ENCODE assay signal across 25 mouse cellular contexts in genomic region chr5:102537819-102538218, GRCm38 (mm10). TPM values are rescaled to one million over a fixed set of nuclear protein-coding genes. Genes with fewer than 3 reads are reported as not detected.
DNase-seq lines count a peak whose midpoint lies in the region; ATAC-seq and TF ChIP-seq lines count a peak whose summit lies in the region.
"Had no signal": no experiment of that assay in that cellular context is flagged by ENCODE, and none has a peak within 500 bp of the region (broad histone marks: within the 10 kb centered on the region; RNA-seq: fewer than 3 reads in every experiment).

No protein-coding gene starts in this region.

- H3K4me2 ChIP-seq in lung, postnatal 0 days (replicated peaks; ENCODE audit: low read depth, low read length): no peak overlapping the region
- H3K4me2 ChIP-seq: heart, embryonic 12.5 days; hindbrain, embryonic 14.5 days; midbrain, embryonic 11.5 days had no signal

- 53% methylated on average over 3 of the region's 3 CpGs for WGBS in lung, postnatal 0 days
- 65% methylated on average over 3 of the region's 3 CpGs for WGBS in lung, adult 2 months
- WGBS in midbrain, embryonic 10.5 days: 84% methylated on average over 3 of the region's 3 CpGs

- H3K27ac ChIP-seq in lung, postnatal 0 days (ENCODE audit: low read length): no peak overlapping the region
- H3K27ac ChIP-seq in midbrain, embryonic 10.5 days (replicated peaks): no peak overlapping the region
- H3K27ac ChIP-seq: forebrain, embryonic 10.5 days; hindbrain, embryonic 14.5 days; liver, embryonic 14.5 days had no signal

- no peaks in the 10 kb centered on the region for H3K4me1 ChIP-seq in lung, postnatal 0 days (ENCODE audit: insufficient read depth, low read depth, low read length)
- no peaks in the 10 kb centered on the region for H3K4me1 ChIP-seq in lung, adult 2 months (ENCODE audit: control insufficient read depth, insufficient read depth, low read length)
- H3K4me1 ChIP-seq in midbrain, embryonic 10.5 days: no peaks in the 10 kb centered on the region
- H3K4me1 ChIP-seq: forebrain, embryonic 10.5 days had no signal

- DNase-seq in lung, postnatal 0 days (ENCODE audit: low spot score): peak; percentile 36
- DNase-seq in lung, adult 2 months: no peak
- no peak for DNase-seq in midbrain, embryonic 10.5 days (ENCODE audit: low spot score)
- DNase-seq in urinary bladder, adult 2 months (ENCODE audit: low spot score): no peak
- no peak for DNase-seq in thymus, postnatal 36 days
- DNase-seq: adrenal gland, postnatal 14 days; cerebellum, adult 9-10 months; gastrocnemius, postnatal 14 days; heart, adult 18-20 months; heart, postnatal 10 days; kidney, adult 18-20 months; kidney, postnatal 4 days; retina, postnatal 1 day; right cerebral cortex, postnatal 25 days; spleen, adult 18-20 months; thymus, postnatal 14 days had no signal

- peak; percentile 23; the same call in 1 of the 2 replicates for ATAC-seq in lung, postnatal 0 days
- peak; percentile 62 to 65; a peak in 3 of 4 replicates for ATAC-seq in hematopoietic stem cell, adult 5-6 weeks (replicated peaks in 1 of 2; ENCODE audit: insufficient read depth in 1 of 2, low FRiP score in 2 of 2, low TSS enrichment in 1 of 2, low read depth in 1 of 2, poor library complexity in 2 of 2, severe bottlenecking in 2 of 2)
- peak; percentile 92 for ATAC-seq in megakaryocyte progenitor cell, adult 5-6 weeks (replicated peaks; ENCODE audit: poor library complexity)
- ATAC-seq: forebrain, embryonic 16.5 days; inflammation-experienced regulatory T-cells, adult 6 months had no signal

- no peak for TF ChIP-seq POLR2A in lung, adult 2 months (IDR thresholded peaks at IDR 0.05; ENCODE audit: borderline replicate concordance, extremely low read depth, low read depth, low read length)

- H3K4me3 ChIP-seq in lung, postnatal 0 days (ENCODE audit: low read depth, low read length): no peak overlapping the region
- H3K4me3 ChIP-seq in lung, adult 2 months (replicated peaks; ENCODE audit: extremely low read depth, low read depth, low read length): no peak overlapping the region
- H3K4me3 ChIP-seq in midbrain, embryonic 10.5 days: no peak overlapping the region
- H3K4me3 ChIP-seq: forebrain, embryonic 10.5 days; heart, embryonic 12.5 days had no signal

- H3K9me3 ChIP-seq in lung, postnatal 0 days (ENCODE audit: low read length): no peaks in the 10 kb centered on the region
- H3K9me3 ChIP-seq in midbrain, embryonic 10.5 days (replicated peaks): no peaks in the 10 kb centered on the region
- H3K9me3 ChIP-seq: forebrain, embryonic 10.5 days; heart, embryonic 12.5 days had no signal

- no peak overlapping the region for H3K9ac ChIP-seq in lung, postnatal 0 days (replicated peaks; ENCODE audit: low read depth)
- H3K9ac ChIP-seq: heart, embryonic 12.5 days; hindbrain, embryonic 14.5 days; liver, embryonic 14.5 days had no signal

- TF ChIP-seq EP300 in lung, postnatal 0 days (IDR thresholded peaks at IDR 0.05): no peak

- TF ChIP-seq CTCF in lung, postnatal 0 days (IDR thresholded peaks at IDR 0.05): no peak
- TF ChIP-seq CTCF in lung, adult 2 months (IDR thresholded peaks at IDR 0.05; ENCODE audit: insufficient read depth, low read length): no peak

- no peaks in the 10 kb centered on the region for H3K27me3 ChIP-seq in lung, postnatal 0 days (replicated peaks; ENCODE audit: insufficient read depth, low read length)
- no peaks in the 10 kb centered on the region for H3K27me3 ChIP-seq in midbrain, embryonic 10.5 days (ENCODE audit: low read depth, poor library complexity, severe bottlenecking)
- H3K27me3 ChIP-seq: heart, embryonic 12.5 days had no signal

- H3K36me3 ChIP-seq in lung, postnatal 0 days (ENCODE audit: insufficient read depth, low read length): no peaks in the 10 kb centered on the region
- H3K36me3 ChIP-seq in midbrain, embryonic 10.5 days: no peaks in the 10 kb centered on the region
- H3K36me3 ChIP-seq: forebrain, embryonic 10.5 days; heart, embryonic 12.5 days had no signal

RNA-seq across cellular contexts. Expression of gene Arhgap24, which starts 56.6 kb away (rescaled TPM):
- polyA plus RNA-seq in lung, postnatal 0 days (2015; fragmentation: Nextera tagmentation; extraction: Ambion mirVana): 26.3 and 28.2 TPM in 2 replicates
- 9.1 and 12.1 TPM in 2 replicates for polyA plus RNA-seq in lung, adult 2 months (2012; rRNA removed)
- total RNA-seq in hematopoietic stem cell, adult 5-6 weeks (2017): 0.13 and 0.50 TPM in 2 replicates
- total RNA-seq in megakaryocyte progenitor cell, adult 5-6 weeks (2015): 0.96 and 1.4 TPM in 2 replicates
- 1.7 and 2.3 TPM in 2 replicates for total RNA-seq in megakaryocyte progenitor cell, adult 5-6 weeks (2017)
- polyA plus RNA-seq in midbrain, embryonic 10.5 days (2016; fragmentation: Nextera tagmentation; extraction: Ambion mirVana): 3.5 and 3.9 TPM in 2 replicates
- polyA plus RNA-seq in urinary bladder, adult 2 months (2012; rRNA removed): 20.8 and 21.3 TPM in 2 replicates

Comparison
In these comparisons a context has a peak if more than half of its experiments do, and no peak if none do; other contexts are left out.
1. ATAC-seq: peak in every context shown above with its lines; median percentile 92 in megakaryocyte progenitor cell, adult 5-6 weeks; 64 in hematopoietic stem cell, adult 5-6 weeks; 23 in lung, postnatal 0 days.